Mouse (Mus musculus) macrophage (primary cell): ENCODE measurements around the gene a. TPM values are rescaled to one million over a fixed set of nuclear protein-coding genes. Genes with fewer than 3 reads are reported as not detected.
"Not testable (repeated sequence)": the region's sequence is repeated elsewhere in the genome, so short reads cannot be mapped to it uniquely, and the experiment has no call there.

Experiments used
- H3K27ac ChIP-seq: fragments of 350-480 bp; formaldehyde crosslinking; 2 replicates; pipeline ENCODE4 v1.9.0; 2021
- H3K36me3 ChIP-seq: fragments of 350-480 bp; formaldehyde crosslinking; 2 replicates; pipeline ENCODE4 v1.9.0; 2021; ENCODE audit errors: inconsistent target
- H3K4me3 ChIP-seq: fragments of 350-480 bp; formaldehyde crosslinking; 2 replicates; pipeline ENCODE4 v1.9.0; 2021; ENCODE audit errors: inconsistent target
- H3K79me2 ChIP-seq: fragments of 350-480 bp; formaldehyde crosslinking; 2 replicates; pipeline ENCODE4 v1.9.0; 2021; ENCODE audit errors: inconsistent target
- WGBS: methylation state at CpG from one replicate; pipeline ENCODE4 v1.1.7; 2026; ENCODE audit warnings: inconsistent platforms; ENCODE audit not compliant: missing documents; 5-methylcytosine and 5-hydroxymethylcytosine counted together
- polyA plus RNA-seq: library from polyadenylated mRNA; stranded (reverse); fragments of 250-400 nt; gene quantifications from 3 replicates; pipeline ENCODE4 v1.2.4, GENCODE M21; 2018; ENCODE audit warnings: inconsistent platforms

a gene
- polyA plus RNA-seq, 1 experiment from 2014 or later = not detected

GRCm38 (mm10) chr2:154908223-154908622 lies 117.0 kb downstream of the a start:
- H3K27ac ChIP-seq = not testable (repeated sequence)

GRCm38 (mm10) chr2:154909789-154910188 lies 118.6 kb downstream of the a start:
- Histone ChIP-seq H3K36me3 (no peaks in the 10 kb centered on the region), H3K79me2 (no peaks in the 10 kb centered on the region), H3K4me3 (no peak overlapping the region), H3K27ac (no peak overlapping the region)
- 89% methylated on average over 6 of the region's 6 CpGs for WGBS

More at GRCm38 (mm10) chr2:154908223-154908622, 117.0 kb downstream of the a start:
- not testable (repeated sequence) for H3K79me2 ChIP-seq, H3K36me3 ChIP-seq, H3K4me3 ChIP-seq
- 0% methylated on average over 1 of the region's 2 CpGs for WGBS

- H3K4me3 ChIP-seq = no peak overlapping the region
- no peaks in the 10 kb centered on the region for H3K36me3 ChIP-seq
- H3K27ac ChIP-seq = no peak overlapping the region
- no peaks in the 10 kb centered on the region for H3K79me2 ChIP-seq
- 91% methylated on average over 12 of the region's 12 CpGs for WGBS
Observed at GRCm38 (mm10) chr2:154915922-154916541, 124.8 kb downstream of the a start.

GRCm38 (mm10) chr2:154916547-154916946 lies 125.3 kb downstream of the a start:
- Histone ChIP-seq H3K79me2 (no peaks in the 10 kb centered on the region), H3K36me3 (no peaks in the 10 kb centered on the region), H3K4me3 (no peak overlapping the region), H3K27ac (no peak overlapping the region)
- 17% methylated on average over 2 of the region's 2 CpGs for WGBS

GRCm38 (mm10) chr2:154917866-154918641 lies 126.9 kb downstream of the a start:
- Histone ChIP-seq H3K4me3 (no peak overlapping the region), H3K36me3 (no peaks in the 10 kb centered on the region), H3K79me2 (no peaks in the 10 kb centered on the region), H3K27ac (no peak overlapping the region)
- 85% methylated on average over 9 of the region's 13 CpGs for WGBS

GRCm38 (mm10) chr2:154920896-154921295 lies 129.7 kb downstream of the a start:
- no peak overlapping the region for H3K4me3 ChIP-seq
- no peak overlapping the region for H3K27ac ChIP-seq
- 86% methylated on average over 7 of the region's 7 CpGs for WGBS
- H3K36me3 ChIP-seq = no peaks in the 10 kb centered on the region
- H3K79me2 ChIP-seq = no peaks in the 10 kb centered on the region

GRCm38 (mm10) chr2:154922134-154922533 lies 130.9 kb downstream of the a start:
- not testable (repeated sequence) for H3K27ac ChIP-seq, H3K4me3 ChIP-seq, H3K79me2 ChIP-seq, H3K36me3 ChIP-seq
- WGBS = no CpG with 5 or more reads among the region's 4 CpGs

GRCm38 (mm10) chr2:154925411-154926031 lies 134.3 kb downstream of the a start:
- H3K36me3 ChIP-seq = no peaks in the 10 kb centered on the region
- WGBS = 92% methylated on average over 7 of the region's 7 CpGs
- H3K79me2 ChIP-seq = no peaks in the 10 kb centered on the region
- H3K4me3 ChIP-seq = no peak overlapping the region
- H3K27ac ChIP-seq = no peak overlapping the region

- WGBS = 82% methylated on average over 6 of the region's 6 CpGs
- Histone ChIP-seq H3K36me3 (no peaks in the 10 kb centered on the region), H3K27ac (no peak overlapping the region), H3K4me3 (no peak overlapping the region), H3K79me2 (no peaks in the 10 kb centered on the region)
Observed at GRCm38 (mm10) chr2:154926843-154927242, 135.6 kb downstream of the a start.

- H3K79me2 ChIP-seq = no peaks in the 10 kb centered on the region
- H3K4me3 ChIP-seq = no peak overlapping the region
- WGBS = 96% methylated on average over 2 of the region's 2 CpGs
- no peak overlapping the region for H3K27ac ChIP-seq
- no peaks in the 10 kb centered on the region for H3K36me3 ChIP-seq
Observed at GRCm38 (mm10) chr2:154928298-154928697, 137.1 kb downstream of the a start.

GRCm38 (mm10) chr2:154933884-154934283 lies 142.7 kb downstream of the a start:
- WGBS = 40% methylated on average over 4 of the region's 4 CpGs
- Histone ChIP-seq H3K27ac (no peak overlapping the region), H3K4me3 (no peak overlapping the region), H3K79me2 (no peaks in the 10 kb centered on the region), H3K36me3 (no peaks in the 10 kb centered on the region)

GRCm38 (mm10) chr2:154936106-154936505 lies 144.9 kb downstream of the a start:
- Histone ChIP-seq H3K27ac (no peak overlapping the region), H3K36me3 (no peaks in the 10 kb centered on the region), H3K4me3 (no peak overlapping the region), H3K79me2 (no peaks in the 10 kb centered on the region)
- WGBS = 82% methylated on average over 6 of the region's 6 CpGs

- 72% methylated on average over 11 of the region's 11 CpGs for WGBS
- no peaks in the 10 kb centered on the region for H3K36me3 ChIP-seq
- H3K4me3 ChIP-seq = no peak overlapping the region
- no peak overlapping the region for H3K27ac ChIP-seq
- no peaks in the 10 kb centered on the region for H3K79me2 ChIP-seq
Observed at GRCm38 (mm10) chr2:154936536-154937155, 145.4 kb downstream of the a start.

GRCm38 (mm10) chr2:154937547-154938390 lies 146.6 kb downstream of the a start:
- no peak overlapping the region for H3K4me3 ChIP-seq
- 89% methylated on average over 8 of the region's 8 CpGs for WGBS
- no peaks in the 10 kb centered on the region for H3K79me2 ChIP-seq
- H3K36me3 ChIP-seq = no peaks in the 10 kb centered on the region
- H3K27ac ChIP-seq = no peak overlapping the region
